Mouse (Mus musculus) small intestine, adult 2 months (tissue): ENCODE measurements at regions not wholly inside any gene's neighbourhood (a gene's known extent, or its start where the extent isn't known, plus 50 kb on each side); places are given as distances from the start of the nearest gene placed in this dataset.

Source experiments
- CTCF ChIP-seq: fragments of 200-500 bp; IDR thresholded peaks from 2 replicates; pipeline ENCODE4 v1.5.1; 2012; ENCODE audit warnings: low read depth, mild to moderate bottlenecking, control low read depth, inconsistent platforms, low read length, moderate library complexity, mixed read lengths; ENCODE audit not compliant: insufficient replicate concordance, insufficient read length; ENCODE audit errors: extremely low read depth
- POLR2A ChIP-seq: fragments of 200-500 bp; IDR thresholded peaks from 2 replicates; pipeline ENCODE4 v1.6.1; 2012; ENCODE audit warnings: low read depth, mild to moderate bottlenecking, control low read depth, inconsistent platforms, low read length, moderate library complexity

GRCm38 (mm10) chr8:8530540-8530939 lies 130.5 kb downstream of the Efnb2 start:
- TF ChIP-seq CTCF (no peak), POLR2A (no peak)
